Mouse (Mus musculus) spleen, adult 18-20 months (tissue): Measurements from ENCODE around the gene Dscam.

Source experiments
- DNase-seq, 2 experiments: peaks; one replicate each; pipeline ENCODE4 v3.0.0; 2022; ENCODE audit warnings: mixed read lengths in 2 of 2

The Dscam gene

GRCm38 (mm10) chr16:96855060-96855459 is 315.5 kb downstream of the Dscam start:
- no peak for DNase-seq

- peak in 1 of 2 experiments; percentile 3 for DNase-seq
Observed at GRCm38 (mm10) chr16:96852383-96852782, 318.2 kb downstream of the Dscam start.

- no peak for DNase-seq
Observed at GRCm38 (mm10) chr16:96848916-96849315, 321.6 kb downstream of the Dscam start.

GRCm38 (mm10) chr16:96846585-96846984 is 324.0 kb downstream of the Dscam start:
- no peak for DNase-seq

GRCm38 (mm10) chr16:96846113-96846512 is 324.4 kb downstream of the Dscam start:
- DNase-seq, result no peak

GRCm38 (mm10) chr16:96845475-96846098 is 325.0 kb downstream of the Dscam start:
- DNase-seq, result no peak

GRCm38 (mm10) chr16:96843691-96844400 is 326.7 kb downstream of the Dscam start:
- DNase-seq, result no peak

- no peak for DNase-seq
Observed at GRCm38 (mm10) chr16:96842829-96843360, 327.7 kb downstream of the Dscam start.

- DNase-seq, result peak; percentile 8 to 48
Observed at GRCm38 (mm10) chr16:96819649-96820048, 350.9 kb downstream of the Dscam start.

- DNase-seq, result no peak
Observed at GRCm38 (mm10) chr16:96806298-96806697, 364.3 kb downstream of the Dscam start.

- no peak for DNase-seq
Observed at GRCm38 (mm10) chr16:96802636-96803035, 367.9 kb downstream of the Dscam start.

GRCm38 (mm10) chr16:96801650-96802237 is 368.8 kb downstream of the Dscam start:
- no peak for DNase-seq

- peak in 1 of 2 experiments; percentile 5 for DNase-seq
Observed at GRCm38 (mm10) chr16:96795431-96795830, 375.1 kb downstream of the Dscam start.

- DNase-seq, result no peak
Observed at GRCm38 (mm10) chr16:96791307-96791706, 379.2 kb downstream of the Dscam start.

GRCm38 (mm10) chr16:96788286-96788685 is 382.3 kb downstream of the Dscam start:
- no peak for DNase-seq

- no peak for DNase-seq
Observed at GRCm38 (mm10) chr16:96779021-96779420, 391.5 kb downstream of the Dscam start.

GRCm38 (mm10) chr16:96774245-96774644 is 396.3 kb downstream of the Dscam start:
- DNase-seq, result no peak

- DNase-seq, result no peak
Observed at GRCm38 (mm10) chr16:96767985-96768384, 402.6 kb downstream of the Dscam start.

GRCm38 (mm10) chr16:96767508-96767907 is 403.0 kb downstream of the Dscam start:
- DNase-seq, result no peak

- DNase-seq, result no peak
Observed at GRCm38 (mm10) chr16:96761225-96761624, 409.3 kb downstream of the Dscam start.

- DNase-seq, result no peak
Observed at GRCm38 (mm10) chr16:96759081-96759603, 411.4 kb downstream of the Dscam start.

- no peak for DNase-seq
Observed at GRCm38 (mm10) chr16:96758381-96758780, 412.2 kb downstream of the Dscam start.

GRCm38 (mm10) chr16:96757588-96758313 is 412.8 kb downstream of the Dscam start:
- no peak for DNase-seq
